Mouse (Mus musculus) brain, embryonic 18.5 days (tissue): ENCODE measurements around the gene Kif26b.

Source experiments
- DNase-seq: peaks from one replicate; pipeline ENCODE4 v3.0.0-alpha.2; 2012; ENCODE audit warnings: low read depth, low spot score

Kif26b gene

DNA sequence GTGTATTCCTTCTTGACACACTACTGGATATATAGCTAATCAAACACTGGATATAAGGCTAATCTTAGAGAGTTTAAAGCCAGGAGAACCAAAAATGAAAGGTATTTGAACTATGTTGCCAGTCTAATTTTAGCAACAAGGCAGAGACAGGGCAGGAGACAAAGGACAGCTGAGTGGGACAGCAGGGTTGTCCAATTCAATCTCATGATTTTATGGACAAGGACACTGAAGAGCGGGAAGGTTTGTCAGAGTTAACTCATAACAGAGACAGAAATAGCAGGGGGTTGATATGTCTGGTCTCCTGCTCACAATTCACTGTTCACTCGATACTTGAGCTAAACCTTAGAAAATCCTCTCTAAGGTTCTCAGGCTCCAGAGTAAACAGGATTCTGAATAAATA lies 187.5 kb downstream of the Kif26b start:
- DNase-seq = no peak

DNA sequence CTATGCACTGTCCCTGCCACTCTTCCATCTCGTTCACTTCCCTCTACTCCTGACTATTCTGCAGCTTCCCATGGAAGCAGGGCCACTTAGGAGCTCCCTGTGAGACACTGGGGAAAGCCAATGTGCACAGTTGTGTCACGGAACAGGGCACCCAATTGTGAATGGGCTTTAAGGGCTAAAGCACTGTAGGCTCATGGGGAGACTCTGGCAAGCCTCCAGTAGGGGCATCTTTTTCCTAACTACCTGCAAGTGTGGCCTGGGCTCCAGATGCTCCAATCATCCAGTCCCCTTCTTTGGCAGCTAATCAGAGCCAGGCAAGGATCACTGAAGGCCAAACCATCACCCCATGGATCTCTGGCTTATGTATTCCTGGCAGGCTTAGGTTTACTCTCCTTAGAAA lies 191.9 kb downstream of the Kif26b start:
- DNase-seq = no peak

DNA sequence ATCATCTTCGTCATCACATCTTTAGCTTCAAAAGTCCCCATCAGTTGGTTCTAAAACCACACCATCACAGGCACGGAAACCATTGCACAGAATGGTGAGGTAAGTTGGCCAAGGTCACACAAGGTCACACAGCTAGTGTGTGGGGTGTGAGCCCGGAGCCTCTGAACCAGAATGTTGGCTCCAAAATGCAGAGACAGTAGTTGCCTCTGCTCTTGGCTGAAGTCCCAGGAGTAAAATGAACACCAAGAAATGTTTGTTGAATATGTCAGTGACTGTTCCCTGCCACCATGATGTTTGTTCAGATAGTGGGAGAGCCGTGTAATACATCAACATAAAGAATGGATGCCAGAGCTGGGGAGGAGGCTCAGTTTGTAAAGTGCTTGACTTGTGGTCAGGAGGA lies 193.9 kb downstream of the Kif26b start:
- DNase-seq = no peak

DNA sequence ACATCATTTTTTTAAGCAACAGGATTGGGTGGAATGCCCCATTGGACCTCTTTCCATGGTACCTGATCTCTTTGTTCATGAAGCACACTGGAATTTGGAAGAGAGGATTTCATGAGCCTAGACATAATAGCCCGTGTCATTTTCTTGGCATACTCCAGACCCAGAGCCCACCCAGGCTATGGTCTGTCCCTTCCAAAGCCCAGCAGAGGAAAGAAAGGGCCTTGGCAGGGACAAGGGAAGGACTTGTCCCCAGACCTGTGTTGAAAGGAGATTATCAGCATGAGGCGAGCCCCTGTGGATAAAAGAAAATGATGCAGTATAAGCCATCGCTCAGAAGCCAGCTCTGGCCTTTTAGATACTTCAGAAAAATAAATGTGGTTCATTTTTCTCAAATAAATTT lies 196.6 kb downstream of the Kif26b start:
- DNase-seq = no peak

DNA sequence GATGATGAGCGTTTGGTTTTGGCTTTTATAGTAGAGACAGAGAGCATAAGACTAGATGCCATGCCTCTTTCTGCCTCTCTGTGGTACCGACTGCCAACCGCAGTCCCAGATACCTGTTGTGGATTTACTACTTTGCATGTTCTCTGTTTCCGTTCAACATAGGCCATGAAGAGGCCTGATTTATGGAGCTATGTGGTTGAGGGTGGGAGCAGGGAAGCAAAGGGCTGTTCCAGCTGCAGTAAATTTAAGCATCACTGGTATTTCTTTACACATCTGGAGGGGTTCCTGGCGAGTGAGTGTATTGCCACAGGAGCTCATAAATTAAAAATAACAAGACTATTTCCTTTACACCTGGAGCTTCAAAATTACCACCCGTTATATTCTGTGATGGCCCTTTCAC lies 199.3 kb downstream of the Kif26b start:
- DNase-seq = no peak

DNA sequence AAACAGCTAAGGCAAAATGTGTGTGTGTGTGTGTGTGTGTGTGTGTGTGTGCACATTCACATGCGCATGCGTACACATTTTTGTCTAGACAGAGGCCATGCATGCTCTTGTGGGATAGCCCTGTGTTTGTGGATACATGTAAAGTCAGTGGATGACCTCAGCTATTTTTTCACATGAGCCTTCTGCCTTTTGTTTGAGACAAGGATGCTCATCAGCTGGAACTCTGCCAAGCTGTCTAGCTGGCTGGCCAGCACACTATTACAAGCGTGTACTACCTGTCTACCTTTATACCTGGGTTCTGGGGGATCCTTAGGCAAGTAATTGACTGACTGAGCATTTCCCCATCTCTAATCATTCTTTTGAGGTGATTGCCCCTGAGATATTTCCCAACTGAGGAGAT lies 201.3 kb downstream of the Kif26b start:
- no peak for DNase-seq

DNA sequence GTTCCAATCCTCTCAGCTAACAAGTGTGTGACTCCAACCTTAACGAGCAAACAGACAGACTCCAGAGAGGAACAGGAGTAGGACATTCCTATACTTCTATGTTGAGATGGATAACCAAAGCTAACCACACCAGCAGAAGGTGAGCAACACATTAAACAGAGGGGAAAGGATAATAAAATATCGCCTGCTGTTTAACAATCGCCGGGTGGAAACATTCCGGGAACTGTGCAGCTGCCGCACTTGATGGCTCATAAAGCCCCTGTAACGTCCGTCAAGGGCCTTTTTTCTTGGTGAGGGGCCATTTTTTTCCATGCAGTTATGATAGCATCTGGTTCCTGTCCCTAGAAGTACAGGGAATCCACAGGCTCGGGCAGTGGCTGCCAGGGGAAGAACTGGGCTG lies 204.1 kb downstream of the Kif26b start:
- no peak for DNase-seq

DNA sequence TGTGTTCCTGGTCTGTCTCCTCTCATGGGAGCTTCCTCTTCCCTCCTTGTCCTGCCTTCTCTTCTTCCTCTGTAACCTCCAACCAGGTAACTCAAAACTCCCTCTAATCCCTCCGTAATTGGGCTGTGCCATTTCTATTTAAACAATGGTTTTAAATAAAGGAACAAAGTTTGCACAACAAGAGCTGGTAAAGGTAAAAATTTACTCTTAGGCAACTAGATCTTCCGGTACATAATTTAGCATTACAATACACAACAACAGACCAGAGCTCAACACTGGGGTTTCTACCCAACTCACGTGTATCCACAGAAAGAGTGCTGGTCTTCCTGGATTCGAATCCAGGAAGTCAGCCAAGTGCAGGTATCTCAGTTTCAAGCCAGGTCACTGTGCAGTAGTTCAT lies 205.7 kb downstream of the Kif26b start:
- DNase-seq = no peak

DNA sequence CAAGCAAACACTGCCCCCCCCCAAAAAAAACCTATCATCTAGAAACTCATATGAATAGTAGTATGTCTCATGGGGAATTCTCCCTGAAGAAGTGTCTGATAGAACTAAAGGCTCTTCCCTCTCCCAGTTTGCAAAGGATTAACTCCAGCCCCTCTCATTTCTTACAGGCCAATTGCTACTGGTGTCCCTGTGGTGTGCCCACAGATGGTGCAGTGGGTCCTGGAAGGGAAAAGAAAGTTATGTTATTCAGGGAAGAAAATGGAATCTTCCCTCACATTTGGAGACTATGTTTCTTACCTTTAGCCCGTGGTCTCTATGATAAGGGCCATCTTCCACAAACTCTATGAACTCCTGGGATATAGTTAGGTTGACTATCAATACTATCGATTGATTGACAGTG lies 208.0 kb downstream of the Kif26b start:
- no peak for DNase-seq

DNA sequence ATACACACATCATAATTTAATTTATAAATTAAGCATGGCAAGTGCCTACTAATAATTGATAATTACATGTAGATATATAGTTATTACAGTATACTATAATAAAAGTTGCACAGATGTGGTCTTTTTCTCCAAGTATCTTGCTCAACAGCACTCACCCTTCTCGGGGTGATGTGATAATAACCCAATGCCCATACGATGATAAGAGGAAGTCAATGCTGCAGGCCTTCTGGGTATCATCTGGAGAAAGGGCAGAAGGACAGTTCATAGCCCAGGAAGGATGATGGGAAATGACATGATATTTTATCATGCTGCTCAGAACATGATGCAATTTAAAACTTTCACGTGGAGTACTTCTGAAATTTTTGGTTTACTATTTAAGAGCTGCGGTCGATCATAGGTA lies 214.9 kb downstream of the Kif26b start:
- DNase-seq = no peak

DNA sequence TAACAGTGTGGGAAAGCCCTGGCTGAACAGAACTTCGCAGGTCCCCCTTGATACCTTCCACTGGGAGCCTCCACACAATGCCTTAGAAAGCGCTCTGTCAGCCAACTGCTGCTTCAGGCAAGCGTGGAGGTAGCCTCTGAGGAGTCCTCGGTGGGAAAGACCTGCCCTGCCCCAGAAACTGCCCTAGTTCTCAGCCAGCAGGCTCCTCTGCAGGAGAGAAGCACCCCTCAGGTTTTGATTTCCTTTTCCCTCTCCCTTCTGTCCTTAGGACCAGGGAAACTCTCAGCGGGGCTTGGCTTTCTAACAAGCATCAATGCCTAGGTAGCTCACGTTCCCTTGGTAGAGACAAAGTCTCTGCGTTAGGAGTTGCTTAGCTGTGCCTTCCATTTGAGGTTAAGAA lies 215.6 kb downstream of the Kif26b start:
- DNase-seq = no peak

DNA sequence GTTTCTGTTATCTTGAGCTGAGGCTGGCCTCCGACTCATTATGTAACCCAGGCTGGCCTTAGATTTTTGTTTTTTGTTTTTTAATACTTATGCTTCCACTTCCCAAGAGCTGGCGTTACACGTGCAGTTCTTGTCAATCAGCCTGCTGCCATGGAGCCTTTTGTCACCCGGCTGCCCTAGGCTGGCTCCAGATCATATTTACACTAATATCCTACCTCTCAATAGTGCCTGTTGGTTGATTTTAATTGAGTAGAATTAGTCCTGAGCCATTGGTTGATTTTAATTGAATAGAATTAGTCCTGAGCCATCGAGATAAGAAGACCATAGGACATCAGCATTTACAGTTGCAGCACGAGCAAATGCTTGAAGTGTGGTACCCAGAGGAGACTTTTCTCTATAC lies 216.0 kb downstream of the Kif26b start:
- no peak for DNase-seq

DNA sequence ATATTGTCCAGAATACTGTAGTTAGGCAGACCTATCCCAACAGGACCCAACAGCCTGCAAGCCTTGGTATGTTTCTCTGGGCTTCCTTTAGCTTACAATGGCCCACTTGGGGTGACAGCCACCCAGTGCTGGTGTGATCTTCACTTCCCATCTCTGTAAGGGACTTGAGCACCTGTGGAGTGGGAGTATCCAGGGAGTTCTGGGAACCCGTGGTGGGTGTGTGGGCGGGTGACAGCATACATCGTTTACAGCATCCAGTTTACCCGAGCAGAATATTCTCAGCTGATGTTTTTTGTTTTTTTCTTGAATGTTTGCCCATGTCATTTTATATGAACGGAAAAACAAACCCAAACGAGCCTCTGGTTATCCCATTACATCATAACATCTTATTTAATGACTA lies 216.5 kb downstream of the Kif26b start:
- no peak for DNase-seq

DNA sequence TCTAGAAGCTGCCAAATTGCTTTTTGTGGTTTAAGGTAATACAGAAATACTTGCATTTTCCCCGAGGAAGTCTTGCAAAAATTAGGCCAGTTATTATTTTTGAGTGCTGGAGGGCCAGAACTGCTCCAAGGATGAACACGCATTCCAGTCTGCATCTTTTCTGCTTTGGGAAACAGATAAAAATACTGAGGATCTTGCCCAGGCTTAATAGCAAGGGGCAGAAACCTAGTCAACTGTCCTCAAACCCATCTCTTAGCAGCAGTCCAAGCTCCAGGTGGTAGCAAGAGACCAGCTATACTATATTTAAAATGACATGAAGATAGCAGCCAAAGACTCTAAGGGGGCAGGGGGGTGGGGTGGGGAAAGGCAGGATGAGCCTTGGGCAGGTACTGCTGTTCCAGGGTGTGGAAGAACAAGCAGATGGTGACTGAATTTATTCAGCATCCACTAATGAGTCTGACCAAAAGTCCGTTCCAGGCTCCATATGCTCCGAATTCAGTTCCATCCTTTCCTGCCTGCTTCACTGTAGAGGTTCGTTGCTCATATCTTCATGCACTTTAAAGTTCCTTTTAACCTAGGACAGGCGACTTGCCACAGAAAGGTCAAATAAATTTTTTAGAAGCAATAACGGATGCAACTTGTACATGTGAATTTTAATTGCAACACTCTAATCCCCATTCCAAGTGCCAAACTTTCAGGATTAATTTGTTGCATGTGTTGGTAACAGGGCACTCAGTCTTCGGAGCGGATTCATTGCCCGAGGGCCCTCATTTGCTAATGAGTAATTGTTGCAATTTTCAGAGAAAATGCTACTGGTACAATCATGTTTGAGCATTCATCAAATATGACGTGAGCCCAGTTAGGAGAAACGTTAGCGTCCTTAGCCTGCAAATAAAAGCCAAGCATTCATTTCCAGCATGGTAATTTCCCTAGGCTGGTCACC lies 218.6 kb downstream of the Kif26b start:
- no peak for DNase-seq

DNA sequence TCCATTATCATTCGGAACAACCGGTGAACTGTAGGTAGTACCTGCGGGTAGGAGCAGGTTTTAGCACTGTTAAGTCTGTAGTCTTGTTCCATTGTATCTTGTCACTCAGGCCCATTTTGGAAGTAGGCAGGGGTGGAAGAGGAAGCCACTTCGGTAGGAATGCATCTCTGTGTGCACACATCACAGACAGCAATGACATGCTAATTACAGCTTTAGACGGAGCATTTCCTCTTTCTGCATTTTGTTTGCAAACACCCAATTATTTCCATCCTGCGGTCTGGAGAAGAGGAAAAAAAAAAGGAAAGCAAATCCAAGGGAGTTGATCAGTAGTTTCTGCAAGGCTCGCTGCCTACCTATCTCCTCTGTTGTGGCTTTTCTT lies 219.3 kb downstream of the Kif26b start:
- no peak for DNase-seq

DNA sequence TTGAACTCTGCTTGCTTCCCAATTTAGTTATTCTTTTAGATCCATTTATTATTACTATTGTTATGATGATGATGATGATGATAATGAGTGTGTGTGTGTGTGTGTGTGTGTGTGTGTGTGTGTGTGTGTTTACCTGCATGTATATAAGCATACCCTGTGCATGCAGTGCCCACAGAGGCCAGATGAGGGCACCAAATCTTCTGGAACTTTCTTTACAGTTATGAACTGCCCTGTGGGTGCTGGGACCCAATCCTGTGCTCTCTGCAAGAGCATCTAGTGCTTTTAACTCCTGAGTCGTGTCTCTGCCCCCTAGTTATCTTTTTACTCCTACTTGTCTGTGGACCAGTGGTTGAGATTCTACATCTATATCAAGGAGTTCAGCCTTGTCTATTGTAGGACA lies 219.7 kb downstream of the Kif26b start:
- DNase-seq = no peak

DNA sequence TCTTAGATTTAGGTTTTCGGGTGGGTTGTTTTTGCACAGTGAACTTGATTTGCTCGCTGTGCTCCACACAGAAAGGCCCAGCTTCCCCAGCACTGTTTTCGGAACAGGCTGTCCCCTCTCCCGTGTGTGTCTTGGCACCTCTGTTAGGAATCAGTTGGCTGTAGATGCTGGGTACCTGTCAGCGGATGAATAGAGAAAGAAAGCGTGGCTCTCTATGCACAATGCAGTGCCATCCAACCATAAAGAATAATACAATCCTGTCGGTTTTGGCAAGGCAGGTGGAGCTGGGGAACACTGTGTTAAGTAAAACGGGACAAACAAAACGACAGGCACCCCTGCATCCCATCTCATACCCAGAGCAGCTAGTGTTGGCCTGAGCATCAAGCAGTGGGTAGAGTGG lies 220.9 kb downstream of the Kif26b start:
- no peak for DNase-seq

DNA sequence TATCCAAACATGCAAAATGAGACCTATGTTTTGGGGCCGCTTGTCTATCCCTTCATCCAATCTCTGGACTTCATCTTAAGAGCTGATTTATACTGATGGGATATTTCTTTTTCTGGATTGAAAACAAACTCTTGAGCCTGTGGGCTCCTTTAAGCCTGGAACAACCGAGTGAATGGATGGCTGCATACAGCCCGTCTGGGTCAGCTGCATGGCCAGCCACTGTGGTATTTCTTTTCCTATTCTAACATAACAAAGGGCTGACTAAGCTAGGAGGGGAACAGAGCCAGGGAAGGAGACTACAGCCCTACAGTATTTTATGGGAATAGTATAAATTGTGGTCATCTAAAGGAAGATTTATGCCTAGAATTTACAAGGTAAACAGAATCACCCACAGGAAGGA lies 229.5 kb downstream of the Kif26b start:
- DNase-seq = no peak

DNA sequence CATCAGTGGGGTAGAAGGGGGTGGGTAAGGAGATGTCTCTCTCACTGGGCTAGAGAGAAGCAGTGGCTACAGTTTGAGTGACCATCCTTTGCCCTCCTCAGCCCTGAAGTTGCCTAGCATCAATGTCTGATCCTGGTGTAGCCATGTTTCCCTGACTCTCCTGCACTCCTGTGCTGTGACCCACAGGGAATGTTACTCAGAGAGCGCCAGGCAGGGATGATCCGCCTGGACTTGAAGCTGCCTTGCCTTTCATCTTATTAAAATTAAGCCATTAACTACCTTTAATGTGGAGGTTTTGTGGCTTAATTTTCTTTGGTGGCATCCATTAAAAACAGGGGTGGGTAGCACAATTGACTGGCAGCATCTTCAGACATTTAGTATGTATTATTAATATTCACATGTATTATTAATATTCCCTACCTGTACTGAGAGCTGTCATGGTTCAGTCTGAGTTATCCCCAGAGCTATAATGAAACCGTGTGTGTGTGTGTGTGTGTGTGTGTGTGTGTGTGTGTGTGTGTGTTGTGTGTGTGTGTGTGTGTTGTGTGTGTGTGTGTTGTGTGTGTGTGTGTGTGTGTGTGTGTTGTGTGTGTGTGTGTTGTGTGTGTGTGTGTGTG lies 233.3 kb downstream of the Kif26b start:
- no peak for DNase-seq

DNA sequence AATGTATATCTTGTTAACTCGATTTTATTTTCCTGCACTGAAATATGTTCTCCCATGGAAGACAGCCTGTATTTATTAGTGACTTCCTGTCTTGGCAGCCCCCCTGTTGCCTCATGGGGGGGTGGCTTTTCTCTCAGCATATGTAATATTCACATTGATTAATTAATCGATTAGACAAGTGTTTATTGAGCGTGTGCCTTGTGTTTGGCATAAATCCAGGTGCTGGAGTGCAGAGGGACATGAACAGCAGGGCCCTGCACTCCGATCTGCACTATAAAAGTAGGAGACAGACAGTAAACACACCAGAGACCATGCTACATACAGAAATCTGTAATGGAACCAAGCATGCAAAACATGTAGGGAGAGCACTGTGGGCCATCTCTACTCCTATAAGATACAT lies 236.0 kb downstream of the Kif26b start:
- no peak for DNase-seq

DNA sequence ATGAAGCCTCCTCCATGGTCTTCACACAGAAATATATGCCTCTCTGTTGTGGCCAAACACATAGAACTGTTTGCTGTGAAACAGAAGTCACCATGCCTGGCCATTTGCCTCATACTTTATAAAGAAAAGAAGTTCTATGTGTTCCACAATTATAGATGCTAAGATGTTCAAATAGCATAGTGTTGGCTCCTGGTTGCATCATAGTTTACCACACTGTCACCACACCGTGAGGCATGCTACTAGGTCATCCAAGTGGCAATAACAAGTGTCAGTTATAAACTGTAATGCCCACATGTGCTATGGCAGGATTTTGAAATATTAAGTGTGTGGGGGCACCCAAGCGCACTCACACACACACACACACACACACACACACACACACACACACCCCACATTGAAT lies 236.7 kb downstream of the Kif26b start:
- no peak for DNase-seq

DNA sequence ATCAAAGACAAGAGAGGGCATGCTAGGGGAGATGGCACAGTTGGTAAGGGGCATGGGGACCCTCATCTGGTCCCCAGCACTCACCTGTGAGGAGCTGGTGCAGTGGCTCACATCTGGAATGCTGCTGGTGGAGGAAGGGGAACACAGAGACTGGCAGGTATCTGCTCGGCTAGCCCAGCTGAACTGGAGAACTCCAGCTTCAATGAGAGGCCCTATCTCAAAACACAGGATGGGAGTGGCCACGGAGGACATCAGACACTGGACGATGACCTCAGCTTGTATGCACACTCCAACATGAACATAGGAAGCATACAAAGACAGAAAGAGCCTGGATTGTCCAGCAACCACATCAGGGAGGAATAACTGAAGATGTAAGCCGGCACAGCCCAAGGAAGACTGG lies 240.1 kb downstream of the Kif26b start:
- no peak for DNase-seq

DNA sequence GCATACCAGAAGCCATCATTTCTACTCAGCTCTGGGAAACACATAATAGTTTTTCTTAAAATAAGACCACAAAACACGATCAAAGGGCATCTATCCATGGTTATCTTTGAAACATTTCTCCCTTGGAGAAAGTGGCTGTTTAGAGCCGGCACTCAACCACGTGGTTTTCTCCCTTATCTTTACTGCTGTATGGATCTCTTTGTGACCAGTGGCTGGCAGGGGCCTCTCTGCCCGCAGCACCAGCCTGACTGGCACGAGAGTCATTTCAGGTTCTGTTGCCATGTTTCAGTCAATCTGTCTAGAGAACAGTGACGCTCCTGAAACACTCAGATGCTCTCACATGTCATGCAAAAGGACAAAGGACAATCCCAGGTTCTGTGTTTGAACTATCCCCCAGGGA lies 241.1 kb downstream of the Kif26b start:
- DNase-seq = no peak
